Mouse (Mus musculus) neural tube, embryonic 13.5 days (tissue): ENCODE results near the gene Gstt4. TPM values are rescaled to one million over a fixed set of nuclear protein-coding genes. Genes with fewer than 3 reads are reported as not detected.
"Not testable (repeated sequence)": the region's sequence is repeated elsewhere in the genome, so short reads cannot be mapped to it uniquely, and the experiment has no call there.

Source experiments
- ATAC-seq: fragments of 200-750 bp; cut with Nextera tagmentation; 2 replicates; pipeline ENCODE4 v1.8.0; 2017; ENCODE audit warnings: low read depth, mild to moderate bottlenecking, moderate TSS enrichment, moderate library complexity
- H3K27ac ChIP-seq: fragments of 300-500 bp; sonication (generic); replicated peaks from 2 replicates; pipeline ENCODE4 v1.5.1; 2015; ENCODE audit warnings: moderate library complexity, mild to moderate bottlenecking, inconsistent platforms
- H3K27me3 ChIP-seq: fragments of 300-500 bp; sonication (generic); 2 replicates; pipeline ENCODE4 v1.6.1; 2015; ENCODE audit warnings: mild to moderate bottlenecking, inconsistent platforms
- H3K36me3 ChIP-seq: fragments of 300-500 bp; sonication (generic); 2 replicates; pipeline ENCODE4 v1.6.1; 2015; ENCODE audit warnings: mild to moderate bottlenecking, inconsistent platforms
- H3K4me1 ChIP-seq: fragments of 300-500 bp; sonication (generic); replicated peaks from 2 replicates; pipeline ENCODE4 v1.6.1; 2015; ENCODE audit warnings: inconsistent platforms
- H3K4me2 ChIP-seq: fragments of 300-500 bp; sonication (generic); 2 replicates; pipeline ENCODE4 v1.6.1; 2015; ENCODE audit warnings: inconsistent platforms, mild to moderate bottlenecking, moderate library complexity
- H3K4me3 ChIP-seq: fragments of 300-500 bp; sonication (generic); 2 replicates; pipeline ENCODE4 v1.5.1; 2015; ENCODE audit warnings: mild to moderate bottlenecking, inconsistent platforms
- H3K9ac ChIP-seq: fragments of 300-500 bp; sonication (generic); 2 replicates; pipeline ENCODE4 v1.6.1; 2015; ENCODE audit warnings: moderate library complexity, mild to moderate bottlenecking, inconsistent platforms
- H3K9me3 ChIP-seq: fragments of 300-500 bp; sonication (generic); 2 replicates; pipeline ENCODE4 v1.6.1; 2016; ENCODE audit warnings: inconsistent platforms
- WGBS: fragments of 180-500 bp; shearing (Covaris S2); methylation state at CpG from one replicate; pipeline ENCODE4 v1.1.7; 2015; 5-methylcytosine and 5-hydroxymethylcytosine counted together
- polyA plus RNA-seq: library from polyadenylated mRNA; unstranded; fragments of >200 nt; fragmentation: Nextera tagmentation; extraction: Ambion mirVana; gene quantifications from 2 replicates; pipeline ENCODE4 v1.2.1, GENCODE M21; 2015

Gene Gstt4
- polyA plus RNA-seq, result not detected in 2 replicates

DNA sequence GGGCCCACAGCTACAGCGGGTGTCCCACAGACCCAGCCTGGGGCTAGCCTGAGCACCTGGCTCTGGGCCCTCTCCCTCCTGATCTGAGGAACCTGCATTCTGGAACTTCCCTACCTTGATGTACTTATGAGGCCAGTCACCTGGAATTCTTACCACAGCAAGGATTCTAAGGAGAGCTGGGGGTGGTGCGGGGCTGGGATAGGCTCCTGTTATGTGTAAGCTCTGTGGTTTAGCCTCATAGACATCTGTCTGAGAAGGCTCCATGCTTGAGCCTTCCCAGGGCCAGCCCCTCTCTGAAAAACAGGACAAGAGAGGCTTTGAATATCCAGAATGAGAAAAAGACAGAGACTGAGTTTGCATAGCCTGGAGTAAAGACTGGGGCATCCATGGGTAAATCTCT is at the start of gene Gstt4:
Gene Gstt4 (minus strand): TSS at position 101 of the 400 bp plus-strand sequence.
- H3K27ac ChIP-seq, result no peak within 1 kb of the TSS
- no peaks in the 10 kb centered on the region for H3K9me3 ChIP-seq
- H3K4me1 ChIP-seq, result no peaks in the 10 kb centered on the region
- WGBS, result 96% methylated on average over 2 of the region's 2 CpGs
- no peaks in the 10 kb centered on the region for H3K27me3 ChIP-seq
- no peak within 1 kb of the TSS for H3K4me3 ChIP-seq
- H3K36me3 ChIP-seq, result no peaks in the 10 kb centered on the region
- ATAC-seq, result no peak
- no peak within 1 kb of the TSS for H3K4me2 ChIP-seq
- no peak within 1 kb of the TSS for H3K9ac ChIP-seq

DNA sequence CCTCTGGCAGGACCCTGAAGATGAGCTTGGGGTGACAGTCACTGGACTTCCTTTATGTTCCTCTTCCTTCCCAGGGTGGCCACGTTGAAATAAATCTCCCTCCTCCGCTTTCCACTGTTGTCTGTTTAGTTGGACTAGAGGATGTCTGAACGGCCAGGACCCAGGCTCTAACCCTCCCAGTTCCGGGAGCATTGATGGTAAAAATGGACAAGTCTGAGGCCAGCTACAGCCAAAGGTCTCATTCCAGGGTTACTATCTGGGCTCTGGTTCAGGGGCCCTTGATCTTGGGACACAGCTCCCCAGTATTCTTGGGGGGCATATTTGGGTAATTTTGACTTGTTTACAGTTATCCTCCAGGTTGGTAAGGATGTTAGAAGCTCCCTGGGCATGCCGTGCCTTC is 39.2 kb upstream of the Gstt4 start:
- H3K36me3 ChIP-seq, result peaks cover 18% of the 10 kb centered on the region
- H3K27me3 ChIP-seq, result no peaks in the 10 kb centered on the region
- WGBS, result 66% methylated on average over 5 of the region's 5 CpGs
- H3K27ac ChIP-seq, result no peak overlapping the region
- H3K9ac ChIP-seq, result no peak overlapping the region
- H3K9me3 ChIP-seq, result no peaks in the 10 kb centered on the region
- peaks cover 36% of the 10 kb centered on the region for H3K4me1 ChIP-seq
- H3K4me3 ChIP-seq, result no peak overlapping the region
- no peak for ATAC-seq
- H3K4me2 ChIP-seq, result no peak overlapping the region

DNA sequence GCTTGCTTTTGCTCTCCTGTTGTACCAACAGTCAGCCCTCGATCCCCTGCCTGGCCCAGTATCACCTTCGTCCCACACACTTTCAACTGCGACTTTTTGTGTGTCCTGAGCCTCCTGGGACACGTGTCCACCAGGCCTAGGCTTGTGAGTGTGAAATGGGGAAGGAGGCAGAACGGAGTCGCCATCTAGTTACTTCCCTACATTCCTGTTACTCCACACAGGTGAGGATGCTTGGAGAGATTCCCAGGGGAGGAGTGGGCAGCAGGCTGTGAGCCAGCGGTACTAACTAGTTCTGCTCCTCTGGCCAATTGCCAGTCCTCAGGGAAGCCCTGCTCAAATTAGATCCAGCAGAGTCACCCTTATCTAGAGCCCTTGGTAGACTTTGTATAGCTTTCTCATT is 38.4 kb upstream of the Gstt4 start:
- peak overlapping the region; percentile 79; the same call in 1 of the 2 replicates for H3K4me3 ChIP-seq

DNA sequence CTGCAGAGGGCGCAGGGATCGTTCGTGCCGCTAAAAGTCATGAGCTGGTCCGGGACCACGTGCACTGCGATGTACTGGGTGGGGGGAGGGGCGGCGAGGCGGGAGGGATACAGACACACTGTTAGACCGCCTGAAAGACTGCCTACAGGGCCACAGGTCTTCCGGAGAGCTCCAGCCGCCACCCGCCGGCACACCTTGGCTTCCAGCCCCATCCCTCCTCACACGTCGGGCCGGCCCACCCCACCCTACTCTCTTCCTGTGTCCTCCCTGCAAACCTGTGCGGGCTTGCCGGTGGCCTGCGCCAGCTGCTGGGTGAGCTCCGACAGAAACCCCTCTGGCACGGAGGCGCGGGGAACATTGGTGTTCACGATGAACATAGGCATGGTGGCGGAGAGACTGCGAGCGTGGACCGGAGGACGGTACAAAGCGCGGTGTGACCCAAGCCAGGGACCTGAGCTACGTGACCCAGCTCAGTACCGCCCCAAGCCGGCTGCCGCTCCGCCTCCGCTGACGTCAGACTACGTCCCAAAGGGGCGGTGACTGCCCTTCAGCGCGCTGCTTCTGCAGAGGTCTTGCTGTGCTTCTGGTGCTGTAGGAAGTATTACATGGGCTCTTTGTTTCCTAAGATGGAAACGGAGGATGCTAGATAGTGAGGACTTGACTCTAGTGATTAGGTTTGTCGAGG is 37.6 kb upstream of the Gstt4 start, which contains the start of gene Mif:
Gene Mif (minus strand): TSS at position 455 of the 685 bp plus-strand sequence.
- Histone ChIP-seq H3K36me3 (peaks cover 20% of the 10 kb centered on the region), H3K4me2 (peak within 1 kb of the TSS; percentile 71), H3K9ac (peak within 1 kb of the TSS; percentile 93), H3K4me3 (peak within 1 kb of the TSS; percentile 79), H3K27ac (peak within 1 kb of the TSS; percentile 97), H3K4me1 (peaks cover 36% of the 10 kb centered on the region)
- H3K9me3 ChIP-seq, H3K27me3 ChIP-seq: not testable (repeated sequence)
- ATAC-seq, result peak; percentile 97
- under 1% methylated on average over 46 of the region's 46 CpGs for WGBS

More for the DNA sequence above, 38.4 kb upstream of the Gstt4 start:
- Histone ChIP-seq H3K36me3 (peaks cover 20% of the 10 kb centered on the region), H3K4me2 (peak overlapping the region; percentile 71), H3K9me3 (no peaks in the 10 kb centered on the region), H3K9ac (peak overlapping the region; percentile 93; the same call in 1 of the 2 replicates), H3K27ac (peak overlapping the region; percentile 97), H3K27me3 (no peaks in the 10 kb centered on the region), H3K4me1 (peaks cover 36% of the 10 kb centered on the region)
- WGBS, result 34% methylated on average over 7 of the region's 7 CpGs
- no peak for ATAC-seq

DNA sequence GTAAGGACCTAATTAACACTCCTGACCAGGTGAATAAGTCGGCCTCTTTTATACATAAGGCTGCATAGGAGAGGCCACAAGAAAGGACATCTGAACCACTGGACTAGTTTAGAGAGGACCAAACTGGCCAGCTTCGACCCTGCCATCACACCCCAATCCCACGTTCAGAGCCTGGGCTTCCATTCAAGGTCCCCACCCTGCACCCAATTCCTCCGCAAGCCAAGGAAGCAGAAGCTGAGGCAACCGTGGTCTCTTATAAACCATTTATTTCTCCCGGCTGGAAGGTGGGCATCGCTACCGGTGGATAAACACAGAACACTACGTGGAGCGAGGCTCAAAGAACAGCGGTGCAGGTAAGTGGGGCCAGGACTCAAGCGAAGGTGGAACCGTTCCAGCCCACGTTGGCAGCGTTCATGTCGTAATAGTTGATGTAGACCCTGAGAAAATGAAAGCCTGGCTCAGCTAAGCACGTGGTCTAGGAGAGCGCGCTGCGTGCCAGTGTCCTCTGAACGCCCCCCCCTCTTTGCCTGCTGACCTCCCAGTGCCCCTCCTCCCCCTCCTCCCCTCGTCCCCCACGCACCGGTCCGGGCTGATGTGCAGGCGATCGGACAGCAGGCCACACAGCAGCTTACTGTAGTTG is 36.9 kb upstream of the Gstt4 start:
- H3K27ac ChIP-seq, result peak overlapping the region; percentile 97
- H3K4me1 ChIP-seq, result peaks cover 36% of the 10 kb centered on the region
- H3K4me2 ChIP-seq, result peak overlapping the region; percentile 71
- WGBS, result 2% methylated on average over 26 of the region's 27 CpGs
- peak overlapping the region; percentile 93 for H3K9ac ChIP-seq
- H3K9me3 ChIP-seq, result no peaks in the 10 kb centered on the region
- ATAC-seq, result peak; percentile 83
- peaks cover 20% of the 10 kb centered on the region for H3K36me3 ChIP-seq
- no peaks in the 10 kb centered on the region for H3K27me3 ChIP-seq
- peak overlapping the region; percentile 79 for H3K4me3 ChIP-seq

DNA sequence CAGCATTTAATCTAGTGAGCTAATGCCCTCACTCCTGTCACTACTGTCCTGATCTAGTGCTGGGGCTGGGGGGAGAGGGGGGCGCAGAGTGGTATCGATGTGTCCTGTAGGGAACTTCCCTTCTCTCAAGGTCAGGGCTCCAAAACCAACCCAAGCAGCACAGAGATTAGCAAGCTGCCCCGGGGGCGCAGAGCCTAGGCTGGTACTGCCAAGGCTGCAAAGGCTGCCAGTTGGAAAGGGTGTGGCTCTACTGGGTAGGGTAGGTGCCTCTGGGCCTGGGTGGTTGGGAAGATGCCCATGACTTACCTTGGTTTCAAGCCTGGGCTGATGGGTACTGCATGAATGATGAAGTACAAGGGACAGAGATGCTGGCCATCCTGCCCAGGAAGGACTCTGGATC is 35.3 kb upstream of the Gstt4 start:
- no peak for ATAC-seq
- Histone ChIP-seq H3K36me3 (peaks cover 20% of the 10 kb centered on the region), H3K4me1 (peaks cover 36% of the 10 kb centered on the region), H3K27ac (no peak overlapping the region), H3K27me3 (no peaks in the 10 kb centered on the region), H3K4me3 (no peak overlapping the region), H3K4me2 (0 out of 2 replicates have a peak overlapping the region, but pooled peaks have one; percentile 71), H3K9me3 (no peaks in the 10 kb centered on the region; the same call in 1 of the 2 replicates), H3K9ac (0 out of 2 replicates have a peak overlapping the region, but pooled peaks have one; percentile 93)
- WGBS, result 99% methylated on average over 4 of the region's 4 CpGs

DNA sequence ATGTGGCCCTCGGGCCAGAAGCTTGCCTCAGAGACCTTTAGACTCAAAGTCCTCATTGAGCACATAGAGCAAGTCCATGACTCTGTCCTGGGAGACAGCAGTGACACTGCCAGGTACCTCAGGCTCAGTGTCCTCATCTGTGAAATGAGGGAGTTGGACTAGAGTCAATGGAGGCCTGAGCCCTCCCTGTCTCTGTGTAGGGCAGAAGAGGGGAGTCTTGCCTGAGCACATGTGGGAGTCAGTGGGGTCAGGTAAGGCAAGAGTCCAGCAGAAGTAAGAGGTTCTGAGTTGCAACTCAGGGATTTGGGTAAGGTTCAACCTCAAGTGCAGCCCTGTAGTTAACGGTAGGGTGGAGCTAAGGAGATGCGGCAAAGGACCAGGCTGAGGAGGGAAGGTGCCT is 34.6 kb upstream of the Gstt4 start:
- Histone ChIP-seq H3K4me3 (no peak overlapping the region), H3K27me3 (no peaks in the 10 kb centered on the region), H3K9ac (no peak overlapping the region), H3K4me1 (peaks cover 36% of the 10 kb centered on the region), H3K4me2 (no peak overlapping the region), H3K27ac (no peak overlapping the region), H3K9me3 (no peaks in the 10 kb centered on the region; the same call in 1 of the 2 replicates), H3K36me3 (peaks cover 20% of the 10 kb centered on the region)
- WGBS, result 88% methylated on average over 3 of the region's 3 CpGs
- ATAC-seq, result no peak

DNA sequence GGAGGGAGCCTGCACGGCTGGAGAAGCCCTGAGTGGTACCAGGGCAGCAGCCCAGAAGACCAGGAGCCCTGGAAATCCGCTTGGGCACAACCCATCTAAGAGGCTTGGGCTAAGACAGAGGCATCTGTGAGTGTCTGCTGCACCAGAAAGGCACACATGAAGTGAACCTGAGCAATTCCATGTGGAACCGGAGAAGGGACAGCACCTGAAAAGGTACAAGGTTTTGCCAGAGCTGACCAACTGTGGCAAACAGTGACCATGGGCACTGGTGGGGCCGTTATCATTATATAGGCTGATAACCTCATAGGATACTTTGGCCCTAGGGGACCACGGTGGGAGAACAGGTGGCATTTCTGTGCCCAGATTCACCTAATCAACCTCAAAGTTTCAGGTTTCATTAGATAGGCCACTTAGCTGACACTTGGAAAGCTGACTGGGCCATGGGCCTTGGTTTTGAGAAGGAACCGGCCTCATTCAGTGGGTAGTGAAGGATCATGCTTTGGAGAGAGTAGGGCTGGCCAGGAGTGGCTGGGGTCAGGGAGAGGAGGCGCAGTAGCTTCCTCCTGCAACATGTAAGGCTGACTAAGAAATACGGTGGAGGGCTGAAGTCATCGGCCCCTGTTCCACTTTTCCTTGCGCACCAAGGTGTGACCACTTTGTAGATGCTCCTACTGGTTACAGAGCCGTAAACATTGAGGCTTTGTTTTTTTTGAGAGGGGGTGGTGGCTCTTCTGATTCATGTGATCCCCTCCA is 34.0 kb upstream of the Gstt4 start:
- Histone ChIP-seq H3K4me2 (no peak overlapping the region), H3K4me3 (no peak overlapping the region), H3K36me3 (peaks cover 20% of the 10 kb centered on the region), H3K27me3 (no peaks in the 10 kb centered on the region), H3K4me1 (peaks cover 38% of the 10 kb centered on the region), H3K27ac (no peak overlapping the region), H3K9ac (no peak overlapping the region), H3K9me3 (no peaks in the 10 kb centered on the region; the same call in 1 of the 2 replicates)
- 83% methylated on average over 11 of the region's 11 CpGs for WGBS
- no peak for ATAC-seq

DNA sequence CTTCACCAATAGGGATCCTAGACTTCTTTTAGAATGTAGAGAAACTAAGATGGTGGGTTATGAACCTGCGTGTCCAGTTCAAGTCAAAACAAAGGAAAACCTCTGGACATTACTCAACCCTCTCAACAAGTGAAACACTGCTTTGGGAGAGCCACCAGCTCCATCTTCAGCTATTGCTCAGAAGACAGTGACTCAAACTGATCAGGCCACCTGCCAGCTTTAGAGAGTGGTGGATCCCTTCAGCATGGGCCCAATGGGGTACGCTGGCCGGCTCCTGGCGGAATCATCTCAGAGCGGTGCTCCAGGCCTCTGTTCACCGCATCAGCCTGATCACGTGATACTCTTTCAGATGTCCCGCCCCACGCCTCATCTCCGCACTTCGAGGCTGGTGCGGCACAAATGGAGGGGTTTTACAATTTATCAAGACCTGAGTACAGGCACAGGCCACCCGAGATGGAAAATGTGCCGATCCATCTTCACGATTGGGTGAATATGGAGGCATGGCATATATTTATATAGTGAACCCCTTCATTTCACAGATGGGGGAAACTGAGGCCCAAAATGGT is 33.2 kb upstream of the Gstt4 start:
- Histone ChIP-seq H3K27ac (no peak overlapping the region), H3K9ac (no peak overlapping the region), H3K9me3 (no peaks in the 10 kb centered on the region; the same call in 1 of the 2 replicates), H3K4me1 (peaks cover 38% of the 10 kb centered on the region), H3K27me3 (no peaks in the 10 kb centered on the region), H3K4me2 (no peak overlapping the region), H3K36me3 (peaks cover 20% of the 10 kb centered on the region), H3K4me3 (no peak overlapping the region)
- no peak for ATAC-seq
- 91% methylated on average over 15 of the region's 15 CpGs for WGBS

DNA sequence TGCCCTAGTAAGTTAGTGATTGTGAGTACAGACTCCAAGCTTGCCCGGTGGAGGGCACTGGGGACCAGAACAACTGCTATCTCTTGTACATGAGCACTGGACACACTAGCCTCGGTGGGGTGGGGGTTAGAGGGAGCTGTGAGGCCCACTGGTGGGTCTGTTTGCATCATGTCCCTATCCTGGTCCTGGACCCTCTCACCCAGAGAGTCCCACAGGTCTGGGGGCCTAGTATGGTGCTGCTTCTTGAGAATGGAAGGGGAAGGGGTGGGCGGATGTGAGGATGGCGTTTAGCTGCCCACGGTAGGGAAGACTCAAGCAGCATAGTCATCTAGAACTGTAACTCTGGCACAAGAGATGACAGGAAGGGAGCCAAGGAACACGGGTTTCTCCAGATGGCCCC is 32.4 kb upstream of the Gstt4 start:
- peaks cover 35% of the 10 kb centered on the region for H3K4me1 ChIP-seq
- H3K9ac ChIP-seq, result no peak overlapping the region
- WGBS, result 89% methylated on average over 6 of the region's 6 CpGs
- H3K4me2 ChIP-seq, result no peak overlapping the region
- no peaks in the 10 kb centered on the region; the same call in 1 of the 2 replicates for H3K9me3 ChIP-seq
- no peak overlapping the region for H3K27ac ChIP-seq
- no peak for ATAC-seq
- peaks cover 20% of the 10 kb centered on the region for H3K36me3 ChIP-seq
- no peak overlapping the region for H3K4me3 ChIP-seq
- no peaks in the 10 kb centered on the region for H3K27me3 ChIP-seq

DNA sequence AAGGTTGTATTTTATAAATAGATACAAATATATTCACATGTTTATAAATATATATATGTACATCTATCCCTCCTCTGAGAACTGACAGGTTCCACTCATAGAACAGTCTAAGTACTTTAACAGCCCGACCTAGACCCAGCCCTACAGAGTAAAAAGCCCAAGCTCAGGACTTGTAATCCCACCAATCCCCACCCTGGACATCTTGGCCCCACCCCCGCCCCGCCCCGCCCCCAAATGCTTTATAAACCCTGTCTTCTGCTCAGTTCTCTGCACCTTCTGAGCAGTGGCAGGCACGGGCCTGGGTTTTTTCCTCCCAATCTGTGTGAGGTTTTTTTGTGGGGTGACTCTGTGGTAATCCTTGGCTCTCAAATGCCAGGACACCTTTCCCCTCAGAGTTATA is 31.8 kb upstream of the Gstt4 start:
- H3K9ac ChIP-seq, result no peak overlapping the region
- peaks cover 39% of the 10 kb centered on the region for H3K4me1 ChIP-seq
- no peak for ATAC-seq
- no peak overlapping the region for H3K4me2 ChIP-seq
- WGBS, result 43% methylated on average over 5 of the region's 5 CpGs
- no peaks in the 10 kb centered on the region for H3K27me3 ChIP-seq
- H3K27ac ChIP-seq, result no peak overlapping the region
- no peaks in the 10 kb centered on the region; the same call in 1 of the 2 replicates for H3K9me3 ChIP-seq
- H3K4me3 ChIP-seq, result no peak overlapping the region
- peaks cover 20% of the 10 kb centered on the region for H3K36me3 ChIP-seq
